Mouse (Mus musculus) liver, postnatal 0 days (tissue): ENCODE data around the gene Asns.

Experiments
- CTCF ChIP-seq: sonication (generic); IDR thresholded peaks from 2 replicates; pipeline ENCODE4 v1.5.1; 2016; ENCODE audit warnings: antibody characterized with exemption, low read depth
- EP300 ChIP-seq: IDR thresholded peaks from 2 replicates; pipeline ENCODE4 v1.6.1; 2016; ENCODE audit warnings: antibody characterized with exemption, low read depth, mild to moderate bottlenecking

DNA sequence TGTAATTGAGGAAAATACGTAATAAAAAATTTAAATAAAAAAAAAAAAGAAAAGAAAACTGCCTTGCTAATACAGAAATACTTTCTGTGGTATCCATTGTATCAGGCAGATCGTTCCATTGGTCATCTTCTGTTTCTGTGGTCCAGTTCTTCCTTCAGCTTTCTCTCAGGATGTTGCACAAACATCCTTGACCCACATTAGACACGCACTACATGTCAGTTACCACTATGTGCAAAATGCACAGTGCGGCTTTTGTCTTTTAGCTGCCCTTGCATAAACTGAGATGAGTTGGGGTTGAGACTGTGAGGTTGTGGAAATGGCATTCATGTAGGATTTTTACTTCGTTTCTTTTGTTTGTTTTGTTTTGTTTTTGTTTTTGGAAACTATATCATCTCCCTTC, 24.7 kb downstream of the Asns start:
- no peak for TF ChIP-seq CTCF
- TF ChIP-seq EP300 = no peak
